Mouse (Mus musculus): ENCODE data around the gene Stom. TPM values are rescaled to one million over a fixed set of nuclear protein-coding genes. Genes with fewer than 3 reads are reported as not detected.

Stom gene
- polyA plus RNA-seq, 1 experiment from 2014 or later, result 15.4 TPM

- WGBS, result 60% methylated on average over 8 of the region's 8 CpGs
Observed at GRCm38 (mm10) chr2:35265296-35265695, 71.5 kb downstream of the Stom start.

GRCm38 (mm10) chr2:35264095-35264494, 72.7 kb downstream of the Stom start:
- WGBS, result 91% methylated on average over 1 of the region's 1 CpGs
- DNase-seq (ENCODE audit: low spot score, missing footprints), result no peak
- no peaks in the 10 kb centered on the region for H3K36me3 ChIP-seq (ENCODE audit: control insufficient read depth, insufficient read depth, low read length)

More at GRCm38 (mm10) chr2:35265296-35265695, 71.5 kb downstream of the Stom start:
- no peak overlapping the region for H3K4me2 ChIP-seq
- ATAC-seq (ENCODE audit: low FRiP score) (no peak), DNase-seq (ENCODE audit: low spot score, missing footprints) (no peak)
- no peaks in the 10 kb centered on the region for H3K4me1 ChIP-seq (ENCODE audit: control insufficient read depth, insufficient read depth, low read length)
- H3K36me3 ChIP-seq (ENCODE audit: control insufficient read depth, insufficient read depth, low read length), result no peaks in the 10 kb centered on the region
- H3K27ac ChIP-seq (ENCODE audit: low read depth, low read length), result no peak overlapping the region
- H3K9ac ChIP-seq (ENCODE audit: low read length), result no peak overlapping the region
- H3K4me3 ChIP-seq (ENCODE audit: low read depth, low read length), result no peak overlapping the region
- no peaks in the 10 kb centered on the region for H3K27me3 ChIP-seq (ENCODE audit: control insufficient read depth, insufficient read depth, low read length)
- H3K9me3 ChIP-seq (ENCODE audit: control insufficient read depth, low read length), result no peaks in the 10 kb centered on the region

More at GRCm38 (mm10) chr2:35264095-35264494, 72.7 kb downstream of the Stom start:
- Histone ChIP-seq H3K27me3 (ENCODE audit: control insufficient read depth, insufficient read depth, low read length) (no peaks in the 10 kb centered on the region), H3K4me2 (no peak overlapping the region), H3K27ac (ENCODE audit: low read depth, low read length) (no peak overlapping the region), H3K4me1 (ENCODE audit: control insufficient read depth, insufficient read depth, low read length) (no peaks in the 10 kb centered on the region), H3K9me3 (ENCODE audit: control insufficient read depth, low read length) (no peaks in the 10 kb centered on the region), H3K9ac (ENCODE audit: low read length) (no peak overlapping the region), H3K4me3 (ENCODE audit: low read depth, low read length) (no peak overlapping the region)
- no peak for ATAC-seq (ENCODE audit: low FRiP score)

Other genes starting within 250 kb of the Stom start
- not detected in 2 replicates for gene AI182371, start 235.4 kb downstream of the Stom start, polyA plus RNA-seq (2014; fragmentation: Nextera tagmentation; extraction: Ambion mirVana)
- 32.8 and 36.6 TPM in 2 replicates for gene Cntrl, start 227.5 kb downstream of the Stom start, polyA plus RNA-seq (2014; fragmentation: Nextera tagmentation; extraction: Ambion mirVana)
- gene Rab14, start 135.9 kb downstream of the Stom start, polyA plus RNA-seq (2014; fragmentation: Nextera tagmentation; extraction: Ambion mirVana), result 283 and 293 TPM in 2 replicates
- 27.9 and 29.9 TPM in 2 replicates for gene Gsn, start 80.6 kb downstream of the Stom start, polyA plus RNA-seq (2014; fragmentation: Nextera tagmentation; extraction: Ambion mirVana)
- not detected in 2 replicates for gene 4930568D16Rik, start 30.8 kb upstream of the Stom start, polyA plus RNA-seq (2014; fragmentation: Nextera tagmentation; extraction: Ambion mirVana)
- gene 4930402F06Rik, start 60.2 kb upstream of the Stom start, polyA plus RNA-seq (2014; fragmentation: Nextera tagmentation; extraction: Ambion mirVana), result not detected in 2 replicates
- gene Ggta1, start 126.3 kb upstream of the Stom start, polyA plus RNA-seq (2014; fragmentation: Nextera tagmentation; extraction: Ambion mirVana), result 6.3 TPM in 2 replicates
- 32.6 and 42.3 TPM in 2 replicates for gene Dab2ip, start 221.3 kb upstream of the Stom start, polyA plus RNA-seq (2014; fragmentation: Nextera tagmentation; extraction: Ambion mirVana)

Data from midbrain, embryonic 11.5 days (tissue).